Mouse (Mus musculus) limb, embryonic 14.5 days (tissue): ENCODE results near the gene Rnf121. TPM values are rescaled to one million over a fixed set of nuclear protein-coding genes. Genes with fewer than 3 reads are reported as not detected.

ENCODE experiments used
- ATAC-seq: fragments of 200-750 bp; cut with Nextera tagmentation; 2 replicates; pipeline ENCODE4 v1.8.0; 2017; ENCODE audit warnings: low read depth, moderate number of reproducible peaks, moderate TSS enrichment; ENCODE audit not compliant: low FRiP score
- DNase-seq: peaks from one replicate; pipeline ENCODE4 v3.0.0-alpha.2; 2015; ENCODE audit warnings: low spot score
- H3K27ac ChIP-seq: fragments of 300-500 bp; sonication (generic); replicated peaks from 2 replicates; pipeline ENCODE4 v1.5.1; 2014; ENCODE audit warnings: low read depth, mild to moderate bottlenecking, low read length, moderate library complexity, mixed read lengths
- H3K27me3 ChIP-seq: fragments of 300-500 bp; sonication (generic); 2 replicates; pipeline ENCODE4 v1.6.1; 2014; ENCODE audit warnings: low read length, mixed read lengths; ENCODE audit not compliant: control insufficient read depth, insufficient read depth
- H3K36me3 ChIP-seq: fragments of 300-500 bp; sonication (generic); 2 replicates; pipeline ENCODE4 v1.6.1; 2014; ENCODE audit warnings: mild to moderate bottlenecking, low read length, moderate library complexity, mixed read lengths; ENCODE audit not compliant: control insufficient read depth, insufficient read depth
- H3K4me1 ChIP-seq: fragments of 300-500 bp; sonication (generic); 2 replicates; pipeline ENCODE4 v1.6.1; 2014; ENCODE audit warnings: antibody characterized with exemption, low read length, mixed read lengths; ENCODE audit not compliant: control insufficient read depth, insufficient read depth
- H3K4me2 ChIP-seq: fragments of 300-500 bp; sonication (generic); replicated peaks from 2 replicates; pipeline ENCODE4 v1.6.1; 2014; ENCODE audit warnings: low read depth, mild to moderate bottlenecking, low read length, moderate library complexity; ENCODE audit not compliant: severe bottlenecking
- H3K4me3 ChIP-seq: fragments of 300-500 bp; sonication (generic); replicated peaks from 2 replicates; pipeline ENCODE4 v1.5.1; 2014; ENCODE audit warnings: low read length
- H3K9ac ChIP-seq: fragments of 300-500 bp; sonication (generic); 2 replicates; pipeline ENCODE4 v1.6.1; 2014; ENCODE audit warnings: mild to moderate bottlenecking, low read depth, low read length, moderate library complexity; ENCODE audit not compliant: severe bottlenecking
- H3K9me3 ChIP-seq: fragments of 300-500 bp; sonication (generic); 2 replicates; pipeline ENCODE4 v1.6.1; 2016; ENCODE audit warnings: low read length; ENCODE audit not compliant: control insufficient read depth
- POLR2A ChIP-seq: fragments of 200-500 bp; IDR thresholded peaks from 2 replicates; pipeline ENCODE4 v1.8.0; 2012; ENCODE audit warnings: inconsistent platforms, mild to moderate bottlenecking, moderate library complexity, borderline replicate concordance; ENCODE audit not compliant: insufficient read depth, insufficient read length; ENCODE audit errors: extremely low read depth
- WGBS: fragments of 180-500 bp; shearing (Covaris S2); extraction: QIAGEN DNeasy Blood & Tissue Kit; methylation state at CpG from one replicate; pipeline ENCODE4 v1.1.7; 2014; 5-methylcytosine and 5-hydroxymethylcytosine counted together
- polyA plus RNA-seq, 2 experiments: library from polyadenylated mRNA; depleted of rRNA in 1 of 2; stranded (reverse) in 1 of 2; unstranded in 1 of 2; fragments of >200 nt; fragmentation: Nextera tagmentation in 1 of 2; extraction: Ambion mirVana in 1 of 2; gene quantifications; 2 replicates each; pipeline versions ENCODE4 v1.2.1 to v1.2.3; 2012 to 2014

Gene Rnf121
- polyA plus RNA-seq, 2 experiments, result 34.1 to 83.0 TPM

DNA sequence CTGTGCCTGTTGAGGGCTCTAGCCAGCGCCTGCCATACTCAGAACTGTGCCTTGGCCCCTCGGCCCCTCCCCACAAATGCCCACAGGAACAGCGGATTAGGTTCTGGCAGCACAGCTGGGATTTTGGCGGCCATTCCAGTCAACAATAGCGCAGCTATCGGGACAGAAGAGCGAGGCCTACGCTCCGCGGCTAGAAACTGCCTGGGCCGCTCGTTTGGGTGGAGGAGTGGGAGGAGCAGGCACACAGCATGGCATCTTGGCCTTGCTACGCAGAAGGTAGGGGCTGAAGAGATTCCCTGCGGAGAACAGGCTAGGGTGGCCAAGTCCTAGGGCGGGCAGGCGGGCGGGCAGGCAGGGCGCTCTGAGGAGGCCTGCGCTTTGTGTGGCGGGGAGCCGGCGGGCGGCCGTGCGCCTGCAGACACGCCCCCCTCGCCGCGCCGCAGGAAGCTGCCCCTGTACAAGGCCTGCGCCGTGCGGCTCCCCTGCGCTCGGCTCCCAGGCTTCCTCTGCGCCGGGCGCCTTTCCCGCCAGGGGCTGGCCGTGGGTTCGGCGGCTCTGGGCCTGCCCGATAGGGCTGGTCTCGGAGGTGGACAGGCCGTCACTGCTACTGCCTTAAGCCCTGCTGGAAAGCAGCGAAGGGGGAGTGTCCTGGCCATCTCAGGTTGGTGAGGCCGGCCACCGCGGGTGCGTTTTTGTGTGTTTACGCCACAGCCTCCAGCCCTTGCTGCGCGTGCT lies 95.4 kb downstream of the Rnf121 start:
- Histone ChIP-seq H3K27me3 (no peaks in the 10 kb centered on the region), H3K4me1 (peaks cover 49% of the 10 kb centered on the region), H3K4me2 (peak overlapping the region; percentile 69), H3K9me3 (no peaks in the 10 kb centered on the region), H3K27ac (peak overlapping the region; percentile 100), H3K36me3 (no peaks in the 10 kb centered on the region), H3K9ac (peak overlapping the region; percentile 86), H3K4me3 (peak overlapping the region; percentile 59)
- TF ChIP-seq POLR2A, result 0 out of 2 replicates have a peak, but pooled peaks have one; percentile 54
- DNase-seq (peak; percentile 76), ATAC-seq (peak; percentile 90)
- under 1% methylated on average over 48 of the region's 53 CpGs for WGBS

Other genes with a start within 250 kb of the Rnf121 start
- gene Phox2a, start 247.2 kb downstream of the Rnf121 start, polyA plus RNA-seq (2012; rRNA removed), result 0.13 and 0.41 TPM in 2 replicates
- gene Phox2a, start 247.2 kb downstream of the Rnf121 start, polyA plus RNA-seq (2014; fragmentation: Nextera tagmentation; extraction: Ambion mirVana), result 0.26 TPM in 1 of 2 replicates, not detected in the other
- gene Inppl1, start 227.2 kb downstream of the Rnf121 start, polyA plus RNA-seq (2012; rRNA removed), result 111 and 152 TPM in 2 replicates
- gene Inppl1, start 227.2 kb downstream of the Rnf121 start, polyA plus RNA-seq (2014; fragmentation: Nextera tagmentation; extraction: Ambion mirVana), result 30.5 and 44.5 TPM in 2 replicates
- gene Folr2, start 208.3 kb downstream of the Rnf121 start, polyA plus RNA-seq (2012; rRNA removed), result 3.4 and 4.8 TPM in 2 replicates
- 2.8 and 3.1 TPM in 2 replicates for gene Folr2, start 208.3 kb downstream of the Rnf121 start, polyA plus RNA-seq (2014; fragmentation: Nextera tagmentation; extraction: Ambion mirVana)
- 67.2 and 68.9 TPM in 2 replicates for gene Anapc15, start 201.8 kb downstream of the Rnf121 start, polyA plus RNA-seq (2012; rRNA removed)
- gene Anapc15, start 201.8 kb downstream of the Rnf121 start, polyA plus RNA-seq (2014; fragmentation: Nextera tagmentation; extraction: Ambion mirVana), result 44.7 and 60.5 TPM in 2 replicates
- gene Folr1, start 194.7 kb downstream of the Rnf121 start, polyA plus RNA-seq (2012; rRNA removed), result 1.1 and 1.3 TPM in 2 replicates
- gene Folr1, start 194.7 kb downstream of the Rnf121 start, polyA plus RNA-seq (2014; fragmentation: Nextera tagmentation; extraction: Ambion mirVana), result 1.0 TPM in 1 of 2 replicates, not detected in the other
- 176 and 203 TPM in 2 replicates for gene Lamtor1, start 159.6 kb downstream of the Rnf121 start, polyA plus RNA-seq (2012; rRNA removed)
- 154 and 166 TPM in 2 replicates for gene Lamtor1, start 159.6 kb downstream of the Rnf121 start, polyA plus RNA-seq (2014; fragmentation: Nextera tagmentation; extraction: Ambion mirVana)
- 0.18 and 0.23 TPM in 2 replicates for gene Tomt, start 159.1 kb downstream of the Rnf121 start, polyA plus RNA-seq (2012; rRNA removed)
- gene Tomt, start 159.1 kb downstream of the Rnf121 start, polyA plus RNA-seq (2014; fragmentation: Nextera tagmentation; extraction: Ambion mirVana), result 0.29 and 0.41 TPM in 2 replicates
- 11.4 and 11.7 TPM in 2 replicates for gene Lrrc51, start 131.6 kb downstream of the Rnf121 start, polyA plus RNA-seq (2012; rRNA removed)
- 7.5 and 12.6 TPM in 2 replicates for gene Lrrc51, start 131.6 kb downstream of the Rnf121 start, polyA plus RNA-seq (2014; fragmentation: Nextera tagmentation; extraction: Ambion mirVana)
- gene Numa1, start 131.4 kb downstream of the Rnf121 start, polyA plus RNA-seq (2012; rRNA removed), result 112 and 126 TPM in 2 replicates
- 106 and 126 TPM in 2 replicates for gene Numa1, start 131.4 kb downstream of the Rnf121 start, polyA plus RNA-seq (2014; fragmentation: Nextera tagmentation; extraction: Ambion mirVana)
- gene Il18bp, start 46.8 kb downstream of the Rnf121 start, polyA plus RNA-seq (2012; rRNA removed), result 12.9 and 15.4 TPM in 2 replicates
- 2.2 and 2.7 TPM in 2 replicates for gene Il18bp, start 46.8 kb downstream of the Rnf121 start, polyA plus RNA-seq (2014; fragmentation: Nextera tagmentation; extraction: Ambion mirVana)
- gene Xndc1, start within 50 bp of the Rnf121 start, polyA plus RNA-seq (2012; rRNA removed), result 65.1 and 77.5 TPM in 2 replicates
- gene Xndc1, start within 50 bp of the Rnf121 start, polyA plus RNA-seq (2014; fragmentation: Nextera tagmentation; extraction: Ambion mirVana), result 21.4 and 22.9 TPM in 2 replicates
- gene Xntrpc, start 244 bp upstream of the Rnf121 start, polyA plus RNA-seq (2012; rRNA removed), result 9.0 and 9.5 TPM in 2 replicates
- gene Xntrpc, start 244 bp upstream of the Rnf121 start, polyA plus RNA-seq (2014; fragmentation: Nextera tagmentation; extraction: Ambion mirVana), result 1.2 and 1.8 TPM in 2 replicates
- gene Trpc2, start 17.6 kb upstream of the Rnf121 start, polyA plus RNA-seq (2012; rRNA removed), result 5.5 and 10.8 TPM in 2 replicates
- gene Trpc2, start 17.6 kb upstream of the Rnf121 start, polyA plus RNA-seq (2014; fragmentation: Nextera tagmentation; extraction: Ambion mirVana), result not detected in 2 replicates
- 18.2 and 20.4 TPM in 2 replicates for gene Art1, start 36.3 kb upstream of the Rnf121 start, polyA plus RNA-seq (2012; rRNA removed)
- 15.9 and 21.7 TPM in 2 replicates for gene Art1, start 36.3 kb upstream of the Rnf121 start, polyA plus RNA-seq (2014; fragmentation: Nextera tagmentation; extraction: Ambion mirVana)
- gene Art5, start 44.0 kb upstream of the Rnf121 start, polyA plus RNA-seq (2012; rRNA removed), result 2.4 and 2.9 TPM in 2 replicates
- gene Art5, start 44.0 kb upstream of the Rnf121 start, polyA plus RNA-seq (2014; fragmentation: Nextera tagmentation; extraction: Ambion mirVana), result 2.5 and 3.0 TPM in 2 replicates
- gene Chrna10, start 51.4 kb upstream of the Rnf121 start, polyA plus RNA-seq (2012; rRNA removed), result 0.05 and 0.06 TPM in 2 replicates
- not detected in 2 replicates for gene Chrna10, start 51.4 kb upstream of the Rnf121 start, polyA plus RNA-seq (2014; fragmentation: Nextera tagmentation; extraction: Ambion mirVana)
- 27.3 and 28.3 TPM in 2 replicates for gene Nup98, start 144.7 kb upstream of the Rnf121 start, polyA plus RNA-seq (2012; rRNA removed)
- 38.9 and 41.5 TPM in 2 replicates for gene Nup98, start 144.7 kb upstream of the Rnf121 start, polyA plus RNA-seq (2014; fragmentation: Nextera tagmentation; extraction: Ambion mirVana)
- 77.1 and 108 TPM in 2 replicates for gene Pgap2, start 144.7 kb upstream of the Rnf121 start, polyA plus RNA-seq (2012; rRNA removed)
- 94.2 and 102 TPM in 2 replicates for gene Pgap2, start 144.7 kb upstream of the Rnf121 start, polyA plus RNA-seq (2014; fragmentation: Nextera tagmentation; extraction: Ambion mirVana)
- gene Rhog, start 190.6 kb upstream of the Rnf121 start, polyA plus RNA-seq (2012; rRNA removed), result 48.7 and 55.6 TPM in 2 replicates
- gene Rhog, start 190.6 kb upstream of the Rnf121 start, polyA plus RNA-seq (2014; fragmentation: Nextera tagmentation; extraction: Ambion mirVana), result 70.3 and 73.7 TPM in 2 replicates
- 49.1 and 66.1 TPM in 2 replicates for gene Stim1, start 202.3 kb upstream of the Rnf121 start, polyA plus RNA-seq (2012; rRNA removed)
- 27.7 and 31.7 TPM in 2 replicates for gene Stim1, start 202.3 kb upstream of the Rnf121 start, polyA plus RNA-seq (2014; fragmentation: Nextera tagmentation; extraction: Ambion mirVana)